Mouse (Mus musculus) embryonic facial prominence, embryonic 14.5 days (tissue): ENCODE measurements around the gene Bcl2l1. TPM values are rescaled to one million over a fixed set of nuclear protein-coding genes. Genes with fewer than 3 reads are reported as not detected.
A peak's percentile ranks its signal among the peaks of the same experiment; 100 is the strongest.

Experiments used
- ATAC-seq: fragments of 200-750 bp; cut with Nextera tagmentation; 2 replicates; pipeline ENCODE4 v1.8.0; 2017; ENCODE audit warnings: low read depth, moderate number of reproducible peaks, moderate TSS enrichment
- DNase-seq: peaks from one replicate; pipeline ENCODE4 v3.0.0-alpha.2; 2015; ENCODE audit warnings: low spot score
- H3K27ac ChIP-seq: fragments of 300-500 bp; sonication (generic); replicated peaks from 2 replicates; pipeline ENCODE4 v1.5.1; 2014; ENCODE audit warnings: low read depth, mild to moderate bottlenecking, low read length, moderate library complexity
- H3K27me3 ChIP-seq: fragments of 300-500 bp; sonication (generic); replicated peaks from 2 replicates; pipeline ENCODE4 v1.6.1; 2014; ENCODE audit warnings: low read length; ENCODE audit not compliant: control insufficient read depth, insufficient read depth
- H3K36me3 ChIP-seq: fragments of 300-500 bp; sonication (generic); 2 replicates; pipeline ENCODE4 v1.6.1; 2014; ENCODE audit warnings: low read length, mixed read lengths; ENCODE audit not compliant: control insufficient read depth, insufficient read depth
- H3K4me1 ChIP-seq: fragments of 300-500 bp; sonication (generic); 2 replicates; pipeline ENCODE4 v1.6.1; 2014; ENCODE audit warnings: antibody characterized with exemption, low read length; ENCODE audit not compliant: control insufficient read depth, insufficient read depth
- H3K4me2 ChIP-seq: fragments of 300-500 bp; sonication (generic); 2 replicates; pipeline ENCODE4 v1.6.1; 2014; ENCODE audit warnings: low read depth, mild to moderate bottlenecking, low read length, moderate library complexity, mixed read lengths
- H3K4me3 ChIP-seq: fragments of 300-500 bp; sonication (generic); 2 replicates; pipeline ENCODE4 v1.5.1; 2014; ENCODE audit warnings: low read depth, mild to moderate bottlenecking, low read length
- H3K9ac ChIP-seq: fragments of 300-500 bp; sonication (generic); 2 replicates; pipeline ENCODE4 v1.6.1; 2014; ENCODE audit warnings: low read depth, mild to moderate bottlenecking, low read length, moderate library complexity, mixed read lengths
- H3K9me3 ChIP-seq: fragments of 300-500 bp; sonication (generic); 2 replicates; pipeline ENCODE4 v1.6.1; 2016; ENCODE audit warnings: low read length; ENCODE audit not compliant: control insufficient read depth
- WGBS: fragments of 180-500 bp; shearing (Covaris S2); extraction: QIAGEN DNeasy Blood & Tissue Kit; methylation state at CpG from one replicate; pipeline ENCODE4 v1.1.7; 2014; 5-methylcytosine and 5-hydroxymethylcytosine counted together
- polyA plus RNA-seq: library from polyadenylated mRNA; unstranded; fragments of >200 nt; fragmentation: Nextera tagmentation; extraction: Ambion mirVana; gene quantifications from 2 replicates; pipeline ENCODE4 v1.2.1, GENCODE M21; 2014

The Bcl2l1 gene
- polyA plus RNA-seq, 1 experiment from 2014 or later = 77.3 TPM

DNA sequence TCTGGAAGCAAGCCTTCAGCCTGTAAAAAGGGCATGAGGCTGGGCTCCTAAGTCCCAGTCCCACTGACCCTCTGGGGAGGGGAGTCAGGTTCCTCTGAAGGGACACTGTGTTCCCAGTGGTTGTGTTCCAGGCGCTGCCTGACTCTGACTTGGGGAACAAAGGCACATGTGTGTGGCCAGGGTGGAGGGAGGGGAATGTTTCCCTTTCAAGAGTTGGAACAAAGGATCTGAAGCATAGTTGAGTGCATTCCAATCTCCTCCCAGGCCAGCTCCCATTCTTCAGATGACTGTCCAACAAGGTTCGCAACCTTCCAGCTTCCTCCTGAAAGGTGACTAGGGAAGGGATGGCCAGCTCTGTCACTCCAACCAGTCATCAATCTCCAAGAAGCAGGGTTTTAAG lies 11.2 kb downstream of the Bcl2l1 start:
- Histone ChIP-seq H3K4me2 (no peak overlapping the region), H3K9ac (no peak overlapping the region), H3K4me1 (peaks cover 32% of the 10 kb centered on the region), H3K27ac (peak overlapping the region; percentile 56), H3K27me3 (no peaks in the 10 kb centered on the region), H3K9me3 (no peaks in the 10 kb centered on the region), H3K36me3 (peaks cover 17% of the 10 kb centered on the region), H3K4me3 (no peak overlapping the region)
- ATAC-seq (peak; percentile 39), DNase-seq (peak; percentile 76)
- WGBS = 22% methylated on average over 2 of the region's 2 CpGs

DNA sequence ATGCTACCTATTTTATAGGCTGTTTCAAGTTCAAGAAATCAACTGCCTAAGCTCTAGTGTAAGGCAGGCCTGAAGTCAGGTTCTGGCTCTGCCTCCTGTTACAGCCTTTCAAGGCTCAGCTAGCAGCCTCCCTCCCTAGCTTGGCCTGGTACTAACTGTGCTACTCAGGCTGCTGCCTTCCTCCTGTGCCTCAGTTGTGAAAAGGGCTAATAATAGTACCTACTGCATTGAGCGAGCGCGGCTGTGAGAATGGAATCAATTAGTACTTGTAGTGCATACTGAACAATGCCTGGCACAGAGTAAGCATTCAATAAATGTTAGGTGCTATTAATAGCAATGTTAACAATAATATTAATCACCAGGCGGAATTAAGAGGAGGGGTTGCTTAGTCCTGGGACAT lies 11.6 kb downstream of the Bcl2l1 start:
- Histone ChIP-seq H3K4me2 (no peak overlapping the region), H3K36me3 (peaks cover 14% of the 10 kb centered on the region), H3K4me1 (peaks cover 32% of the 10 kb centered on the region), H3K9me3 (no peaks in the 10 kb centered on the region), H3K9ac (no peak overlapping the region), H3K27me3 (no peaks in the 10 kb centered on the region), H3K27ac (peak overlapping the region; percentile 56), H3K4me3 (no peak overlapping the region)
- WGBS = 46% methylated on average over 4 of the region's 4 CpGs
- DNase-seq = peak; percentile 50
- ATAC-seq = 0 out of 2 replicates have a peak, but pooled peaks have one; percentile 9

DNA sequence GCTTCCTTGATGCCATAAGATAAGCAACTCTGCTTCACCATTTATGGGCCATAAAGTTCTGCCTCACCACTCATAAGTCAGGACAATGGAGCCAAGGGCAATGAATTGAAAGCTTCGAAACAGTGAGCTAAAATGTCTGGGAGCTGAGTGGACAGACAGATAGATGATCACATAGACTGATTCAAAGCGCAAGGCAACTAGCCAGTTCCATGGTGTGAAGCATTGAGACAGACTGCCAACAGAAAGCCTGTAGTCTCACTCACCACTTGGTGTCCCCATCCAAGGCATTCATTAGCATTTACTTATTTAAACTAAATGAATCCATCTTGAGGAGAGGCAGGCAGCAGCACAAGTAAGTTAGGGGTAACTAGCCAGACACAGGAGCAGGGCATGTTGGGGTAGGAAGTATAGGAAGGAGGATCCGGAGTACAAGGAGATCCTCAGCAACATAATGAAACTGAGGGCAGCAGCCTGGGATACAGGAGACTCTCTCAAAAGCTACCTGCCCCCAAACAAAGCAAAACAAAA lies 12.4 kb downstream of the Bcl2l1 start:
- H3K4me1 ChIP-seq = peaks cover 32% of the 10 kb centered on the region
- no peaks in the 10 kb centered on the region for H3K27me3 ChIP-seq
- no peak overlapping the region for H3K9ac ChIP-seq
- H3K4me3 ChIP-seq = no peak overlapping the region
- no peaks in the 10 kb centered on the region for H3K9me3 ChIP-seq
- ATAC-seq (no peak), DNase-seq (no peak)
- H3K36me3 ChIP-seq = peaks cover 11% of the 10 kb centered on the region
- no peak overlapping the region for H3K4me2 ChIP-seq
- H3K27ac ChIP-seq = peak overlapping the region; percentile 56; the same call in 1 of the 2 replicates
- 95% methylated on average over 3 of the region's 3 CpGs for WGBS

DNA sequence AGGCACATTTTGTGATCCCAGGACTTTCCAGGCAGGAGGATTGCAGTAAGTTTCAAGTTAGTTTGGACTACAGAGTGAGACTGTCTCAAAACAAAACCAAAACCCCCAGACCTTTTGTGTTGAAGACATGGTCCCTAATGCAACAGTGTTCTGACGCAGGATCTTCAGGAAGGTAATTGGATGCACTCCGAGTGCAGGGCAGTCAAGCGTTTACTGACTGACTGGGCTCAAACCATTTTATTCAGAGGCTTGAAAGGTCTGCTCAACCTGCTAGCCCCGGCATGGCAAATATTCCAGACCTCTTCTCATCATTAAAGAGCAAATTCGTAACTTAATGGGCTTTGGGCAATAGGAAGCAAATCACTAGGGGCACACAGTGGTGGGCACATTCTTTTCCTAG lies 12.8 kb downstream of the Bcl2l1 start:
- Histone ChIP-seq H3K9me3 (no peaks in the 10 kb centered on the region), H3K9ac (no peak overlapping the region), H3K4me2 (no peak overlapping the region), H3K27me3 (no peaks in the 10 kb centered on the region), H3K27ac (peak overlapping the region; percentile 61; the same call in 1 of the 2 replicates), H3K4me3 (no peak overlapping the region), H3K4me1 (peaks cover 32% of the 10 kb centered on the region), H3K36me3 (peaks cover 9% of the 10 kb centered on the region)
- ATAC-seq (no peak), DNase-seq (no peak)
- WGBS = 81% methylated on average over 5 of the region's 5 CpGs

DNA sequence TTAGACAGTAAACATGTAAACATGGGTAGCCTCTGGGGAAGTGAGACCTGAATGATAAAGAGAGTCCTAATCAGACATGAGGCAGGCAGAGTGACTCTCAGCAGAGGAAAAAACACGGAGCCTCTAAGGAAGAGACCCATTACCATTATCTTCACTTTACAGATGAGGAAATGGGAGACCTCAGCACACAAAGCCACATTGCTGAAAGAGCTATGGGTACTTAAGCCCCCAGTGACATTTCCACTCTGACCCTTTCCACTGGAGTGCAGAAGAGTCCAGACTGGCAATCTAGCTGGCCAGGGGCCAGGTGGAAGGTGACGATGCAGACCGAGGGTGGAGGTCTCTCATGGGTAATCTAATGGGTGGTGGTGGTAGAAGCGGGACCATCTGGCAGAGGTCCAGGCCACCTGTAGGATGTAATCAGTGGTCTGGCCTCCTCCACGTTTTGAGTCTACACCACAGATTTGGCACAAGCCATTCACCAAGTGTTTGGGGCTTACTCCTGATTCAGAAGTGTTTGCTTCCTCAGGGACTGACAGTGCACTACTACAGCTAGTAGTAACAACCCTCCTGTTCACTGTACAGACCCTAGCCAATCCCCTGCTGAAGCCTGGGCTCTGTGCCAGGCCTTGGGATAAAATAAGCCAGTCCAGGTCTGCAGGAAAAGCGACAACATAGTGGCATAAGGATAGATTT lies 13.8 kb downstream of the Bcl2l1 start:
- WGBS = 40% methylated on average over 5 of the region's 6 CpGs
- Histone ChIP-seq H3K9ac (no peak overlapping the region), H3K36me3 (peaks cover 9% of the 10 kb centered on the region), H3K9me3 (no peaks in the 10 kb centered on the region), H3K27ac (peak overlapping the region; percentile 61), H3K4me3 (no peak overlapping the region), H3K27me3 (no peaks in the 10 kb centered on the region), H3K4me1 (peaks cover 32% of the 10 kb centered on the region), H3K4me2 (no peak overlapping the region)
- ATAC-seq (peak; percentile 31; the same call in 1 of the 2 replicates), DNase-seq (peak; percentile 54)

DNA sequence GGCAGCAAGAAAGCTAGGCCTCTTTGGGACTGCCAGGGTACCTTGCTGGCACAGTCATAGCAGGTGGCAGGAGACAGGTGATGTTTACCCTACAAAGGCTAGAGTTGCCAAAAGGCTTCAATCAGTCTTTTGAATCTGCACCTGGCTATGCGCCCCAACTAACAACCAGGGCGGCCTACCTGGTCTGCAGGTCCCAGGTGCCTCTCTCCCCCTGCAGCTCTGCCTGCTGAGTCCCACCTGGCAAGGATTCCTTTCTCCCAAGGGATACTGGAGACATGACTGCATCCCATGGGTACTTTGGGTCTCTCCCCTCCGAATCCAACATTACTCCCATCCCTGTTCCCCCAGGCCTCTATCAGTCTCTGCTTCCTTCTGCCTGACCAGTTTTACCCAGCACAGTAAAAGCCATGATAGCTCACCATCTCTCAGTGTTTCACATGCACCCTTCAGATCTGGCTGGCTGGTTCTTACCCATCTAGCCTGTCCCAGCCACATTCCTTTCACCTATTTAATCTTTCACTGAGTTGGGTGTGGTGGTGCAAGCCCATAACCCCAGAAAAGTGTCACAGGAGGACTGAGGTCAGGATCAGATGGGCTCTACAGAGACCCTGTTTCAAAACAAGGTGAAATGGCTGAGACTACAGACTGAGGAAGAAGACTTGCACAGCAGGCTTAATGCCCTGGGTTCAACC lies 14.7 kb downstream of the Bcl2l1 start:
- no peak overlapping the region for H3K9ac ChIP-seq

DNA sequence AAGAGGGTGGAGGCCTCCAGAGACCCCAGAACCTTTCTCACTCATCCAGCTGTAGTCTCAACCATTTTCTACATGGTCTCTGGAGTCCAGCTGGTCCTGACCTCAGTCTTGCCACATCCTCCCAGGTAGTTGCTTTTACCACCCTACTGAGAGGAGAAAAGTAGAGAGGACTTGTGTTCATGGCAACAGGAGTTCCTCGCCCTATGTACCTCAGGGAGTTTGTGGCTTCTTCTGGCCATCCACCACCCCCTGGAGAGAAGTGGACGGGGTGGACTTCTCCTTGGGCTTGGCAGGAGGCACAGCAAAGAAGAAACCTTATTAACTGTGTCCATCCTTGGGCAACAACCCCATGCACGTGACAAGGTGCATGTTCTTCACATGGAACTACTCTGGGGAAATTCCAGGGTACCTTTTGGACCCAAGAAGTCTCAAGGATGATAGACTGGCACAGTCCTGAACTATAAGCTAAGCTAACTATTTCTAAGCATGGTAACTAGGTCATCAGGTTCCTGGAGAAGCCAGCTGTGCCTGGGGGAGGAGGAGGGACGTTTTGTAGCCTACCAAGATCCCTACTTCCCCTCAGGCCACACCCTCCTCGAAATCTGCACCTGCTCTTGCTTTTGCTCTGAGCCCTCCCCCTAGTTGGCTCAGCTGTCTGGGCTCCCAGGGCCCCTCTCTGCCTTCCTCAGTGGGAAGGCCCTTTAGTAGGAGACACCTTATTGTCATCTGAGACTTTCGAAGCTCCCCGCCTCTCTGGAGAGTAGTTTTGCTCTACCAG lies 15.5 kb downstream of the Bcl2l1 start:
- Histone ChIP-seq H3K27me3 (no peaks in the 10 kb centered on the region), H3K36me3 (peaks cover 9% of the 10 kb centered on the region), H3K4me1 (peaks cover 26% of the 10 kb centered on the region), H3K9me3 (no peaks in the 10 kb centered on the region), H3K4me2 (no peak overlapping the region), H3K9ac (no peak overlapping the region), H3K27ac (peak overlapping the region; percentile 61; the same call in 1 of the 2 replicates), H3K4me3 (no peak overlapping the region)
- peak; percentile 75 for ATAC-seq
- DNase-seq = peak; percentile 80
- 60% methylated on average over 7 of the region's 7 CpGs for WGBS

More for the DNA sequence above, 14.7 kb downstream of the Bcl2l1 start:
- Histone ChIP-seq H3K36me3 (peaks cover 9% of the 10 kb centered on the region), H3K27me3 (no peaks in the 10 kb centered on the region), H3K27ac (peak overlapping the region; percentile 61; the same call in 1 of the 2 replicates), H3K4me3 (no peak overlapping the region), H3K4me2 (no peak overlapping the region), H3K9me3 (no peaks in the 10 kb centered on the region), H3K4me1 (peaks cover 32% of the 10 kb centered on the region)
- ATAC-seq = no peak
- 76% methylated on average over 3 of the region's 3 CpGs for WGBS
- DNase-seq = no peak

DNA sequence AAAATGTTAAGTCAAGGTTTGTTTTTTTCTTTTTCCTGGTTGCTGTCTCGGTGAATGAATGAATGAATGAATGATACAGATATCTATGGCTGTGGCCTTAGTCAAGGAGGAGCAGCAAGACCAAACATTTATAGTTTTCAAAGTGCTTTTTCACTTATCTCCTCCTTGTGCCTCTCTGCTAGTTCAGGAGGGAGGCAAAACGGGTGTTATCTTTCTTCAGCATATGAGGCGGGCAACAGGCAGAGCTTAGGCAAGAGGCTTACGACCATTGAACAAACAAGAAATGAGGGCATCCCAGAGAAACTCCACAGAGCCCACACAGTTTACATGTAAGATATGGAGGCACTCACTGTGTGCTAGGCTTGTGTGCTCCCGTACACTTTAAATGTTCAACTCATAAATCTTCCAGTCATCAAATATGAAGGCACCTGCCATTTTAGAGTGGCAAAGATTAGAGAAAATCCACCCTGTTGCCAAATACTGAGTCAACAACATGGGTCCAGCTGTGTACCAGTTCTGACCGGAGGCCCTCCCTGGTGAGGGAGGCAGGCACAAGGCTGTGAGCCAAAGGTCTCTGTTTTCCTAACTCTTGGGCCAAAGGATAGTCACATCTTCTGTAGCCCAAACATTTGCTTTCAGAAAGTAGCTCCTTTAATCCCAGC lies 17.2 kb downstream of the Bcl2l1 start:
- H3K4me1 ChIP-seq = peaks cover 14% of the 10 kb centered on the region
- ATAC-seq = no peak
- peaks cover 9% of the 10 kb centered on the region for H3K36me3 ChIP-seq
- no peak overlapping the region for H3K4me3 ChIP-seq
- WGBS = 88% methylated on average over 6 of the region's 6 CpGs
- no peak overlapping the region for H3K4me2 ChIP-seq
- no peak overlapping the region for H3K9ac ChIP-seq
- no peak for DNase-seq
- no peaks in the 10 kb centered on the region for H3K27me3 ChIP-seq
- no peaks in the 10 kb centered on the region for H3K9me3 ChIP-seq
- H3K27ac ChIP-seq = no peak overlapping the region
